Mouse (Mus musculus) limb, embryonic 13.5 days (tissue): ENCODE measurements around the gene Foxp2. TPM values are rescaled to one million over a fixed set of nuclear protein-coding genes. Genes with fewer than 3 reads are reported as not detected.
A peak's percentile ranks its signal among the peaks of the same experiment; 100 is the strongest.

Experiments used
- ATAC-seq: fragments of 200-750 bp; cut with Nextera tagmentation; 2 replicates; pipeline ENCODE4 v1.8.0; 2017; ENCODE audit warnings: low read depth, moderate number of reproducible peaks, moderate TSS enrichment; ENCODE audit not compliant: low FRiP score
- H3K27ac ChIP-seq: fragments of 300-500 bp; sonication (generic); 2 replicates; pipeline ENCODE4 v1.5.1; 2015; ENCODE audit warnings: inconsistent platforms, mild to moderate bottlenecking, moderate library complexity
- H3K27me3 ChIP-seq: fragments of 300-500 bp; sonication (generic); 2 replicates; pipeline ENCODE4 v1.6.1; 2015; ENCODE audit warnings: mild to moderate bottlenecking, inconsistent platforms
- H3K36me3 ChIP-seq: fragments of 300-500 bp; sonication (generic); 2 replicates; pipeline ENCODE4 v1.6.1; 2015; ENCODE audit warnings: inconsistent platforms, mild to moderate bottlenecking, moderate library complexity
- H3K4me1 ChIP-seq: fragments of 300-500 bp; sonication (generic); 2 replicates; pipeline ENCODE4 v1.6.1; 2015; ENCODE audit warnings: inconsistent platforms
- H3K4me2 ChIP-seq: fragments of 300-500 bp; sonication (generic); replicated peaks from 2 replicates; pipeline ENCODE4 v1.6.1; 2015; ENCODE audit warnings: inconsistent platforms, mild to moderate bottlenecking, moderate library complexity
- H3K4me3 ChIP-seq: fragments of 300-500 bp; sonication (generic); 2 replicates; pipeline ENCODE4 v1.5.1; 2015; ENCODE audit warnings: moderate library complexity, mild to moderate bottlenecking, inconsistent platforms
- H3K9ac ChIP-seq: fragments of 300-500 bp; sonication (generic); 2 replicates; pipeline ENCODE4 v1.6.1; 2015; ENCODE audit warnings: mild to moderate bottlenecking, inconsistent platforms
- H3K9me3 ChIP-seq: fragments of 300-500 bp; sonication (generic); 2 replicates; pipeline ENCODE4 v1.6.1; 2016; ENCODE audit warnings: inconsistent platforms
- WGBS: fragments of 180-500 bp; shearing (Covaris S2); methylation state at CpG from one replicate; pipeline ENCODE4 v1.1.7; 2015; 5-methylcytosine and 5-hydroxymethylcytosine counted together
- microRNA-seq: library from miRNA; unstranded; fragments of <30 nt; microRNA quantifications from one replicate; pipeline ENCODE4, GENCODE M21; 2016
- polyA plus RNA-seq: library from polyadenylated mRNA; unstranded; fragments of >200 nt; fragmentation: Nextera tagmentation; extraction: Ambion mirVana; gene quantifications from 2 replicates; pipeline ENCODE4 v1.2.1, GENCODE M21; 2015

Foxp2 gene
- polyA plus RNA-seq, 1 experiment from 2014 or later = 53.9 TPM

DNA sequence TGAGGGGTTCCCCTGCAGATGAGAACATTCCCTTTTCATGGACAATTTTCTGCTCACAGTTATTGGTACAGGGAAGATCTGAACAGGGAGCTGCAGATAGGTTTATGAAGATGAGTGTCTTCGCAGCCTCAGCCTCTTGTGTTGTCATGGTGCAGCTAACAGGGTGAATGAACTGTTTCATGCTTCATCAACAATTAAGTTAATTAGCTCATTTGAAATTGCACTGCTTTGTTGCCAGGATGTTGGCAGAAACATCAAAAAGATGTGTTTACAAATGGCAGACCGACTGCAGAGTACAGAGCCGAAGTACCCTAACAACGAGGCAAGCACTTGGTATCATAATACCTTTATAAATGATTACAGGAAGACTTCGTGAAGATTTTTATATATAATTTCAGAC is 496.3 kb downstream of the Foxp2 start:
- Histone ChIP-seq H3K9ac (no peak overlapping the region), H3K27ac (no peak overlapping the region), H3K4me1 (no peaks in the 10 kb centered on the region), H3K4me2 (no peak overlapping the region), H3K36me3 (peaks cover 7% of the 10 kb centered on the region; the same call in 1 of the 2 replicates), H3K9me3 (no peaks in the 10 kb centered on the region), H3K4me3 (no peak overlapping the region), H3K27me3 (no peaks in the 10 kb centered on the region)
- WGBS = 55% methylated on average over 5 of the region's 5 CpGs
- no peak for ATAC-seq

DNA sequence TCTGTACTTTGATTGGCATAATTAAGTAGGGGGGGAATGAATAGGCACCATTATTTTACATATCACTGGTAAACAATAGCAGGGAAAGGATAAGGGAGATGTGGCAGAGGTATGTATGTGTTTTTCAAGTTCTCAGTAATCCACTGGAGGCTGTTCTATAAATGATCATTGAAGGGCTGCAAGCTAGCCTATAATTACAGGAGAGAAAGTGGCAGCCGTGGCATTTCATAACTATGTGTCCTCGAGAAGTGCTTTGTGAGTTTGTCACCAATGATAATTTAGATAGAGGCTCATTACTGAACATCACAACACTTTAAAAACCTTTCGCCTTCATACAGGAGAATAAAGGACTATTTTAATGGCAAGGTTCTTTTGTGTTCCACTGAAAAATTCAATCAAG is 500.0 kb downstream of the Foxp2 start:
- no peak overlapping the region for H3K27ac ChIP-seq
- ATAC-seq = no peak
- no peaks in the 10 kb centered on the region for H3K4me1 ChIP-seq
- H3K9me3 ChIP-seq = no peaks in the 10 kb centered on the region
- no peak overlapping the region for H3K4me3 ChIP-seq
- no peaks in the 10 kb centered on the region for H3K27me3 ChIP-seq
- H3K9ac ChIP-seq = no peak overlapping the region
- H3K4me2 ChIP-seq = no peak overlapping the region
- WGBS = 71% methylated on average over 3 of the region's 3 CpGs
- H3K36me3 ChIP-seq = 0 out of 2 replicates have a peak, but pooled peaks cover 3% of the 10 kb centered on the region

DNA sequence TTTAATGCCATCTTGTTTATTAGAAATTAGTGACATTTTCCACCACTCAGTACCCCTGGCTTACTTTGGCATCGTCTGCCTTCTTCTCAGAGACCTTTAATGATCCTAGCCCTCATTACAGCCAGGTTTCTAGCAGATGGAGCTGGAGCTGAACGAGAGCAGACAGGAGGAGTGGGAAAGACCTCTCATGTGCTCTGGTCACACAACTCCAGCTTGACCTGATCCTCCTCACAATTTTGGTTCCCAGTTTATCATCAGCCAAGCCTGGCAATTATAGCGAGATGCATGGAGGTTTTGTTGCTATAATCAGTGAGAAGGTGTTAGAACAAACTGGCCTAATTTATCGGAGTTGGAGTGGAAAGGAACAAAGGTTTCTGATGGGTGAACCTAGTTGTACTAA is 500.9 kb downstream of the Foxp2 start:
- no peak for ATAC-seq
- Histone ChIP-seq H3K36me3 (no peaks in the 10 kb centered on the region), H3K27ac (no peak overlapping the region), H3K4me1 (0 out of 2 replicates have a peak, but pooled peaks cover under 1% of the 10 kb centered on the region), H3K9me3 (no peaks in the 10 kb centered on the region), H3K9ac (no peak overlapping the region), H3K4me3 (no peak overlapping the region), H3K4me2 (no peak overlapping the region), H3K27me3 (no peaks in the 10 kb centered on the region)
- WGBS = 41% methylated on average over 4 of the region's 4 CpGs

DNA sequence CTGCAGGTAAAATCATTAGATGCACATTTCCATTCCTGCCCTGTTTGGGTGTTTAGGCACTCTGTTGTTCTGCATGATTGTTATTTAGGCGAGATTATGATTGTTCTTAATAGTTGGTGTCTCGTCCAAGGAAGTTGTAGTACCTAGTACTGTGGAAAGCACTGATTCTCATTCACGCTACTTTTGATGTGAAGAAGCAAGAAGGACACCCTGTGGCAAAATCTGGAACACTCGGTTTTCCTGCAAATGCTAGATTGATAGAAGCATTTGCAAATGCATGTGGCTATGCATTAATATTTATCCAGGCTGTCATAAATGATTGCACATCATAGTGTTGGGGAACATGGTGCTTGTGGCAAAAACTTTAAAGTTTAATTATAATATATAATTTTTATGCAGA is 514.0 kb downstream of the Foxp2 start:
- H3K4me2 ChIP-seq = no peak overlapping the region
- WGBS = 50% methylated on average over 4 of the region's 4 CpGs
- H3K9ac ChIP-seq = no peak overlapping the region
- H3K27ac ChIP-seq = no peak overlapping the region
- ATAC-seq = no peak
- H3K27me3 ChIP-seq = peaks cover 6% of the 10 kb centered on the region; the same call in 1 of the 2 replicates
- no peaks in the 10 kb centered on the region for H3K9me3 ChIP-seq
- H3K4me3 ChIP-seq = no peak overlapping the region
- H3K36me3 ChIP-seq = peaks cover 7% of the 10 kb centered on the region; the same call in 1 of the 2 replicates
- no peaks in the 10 kb centered on the region for H3K4me1 ChIP-seq

DNA sequence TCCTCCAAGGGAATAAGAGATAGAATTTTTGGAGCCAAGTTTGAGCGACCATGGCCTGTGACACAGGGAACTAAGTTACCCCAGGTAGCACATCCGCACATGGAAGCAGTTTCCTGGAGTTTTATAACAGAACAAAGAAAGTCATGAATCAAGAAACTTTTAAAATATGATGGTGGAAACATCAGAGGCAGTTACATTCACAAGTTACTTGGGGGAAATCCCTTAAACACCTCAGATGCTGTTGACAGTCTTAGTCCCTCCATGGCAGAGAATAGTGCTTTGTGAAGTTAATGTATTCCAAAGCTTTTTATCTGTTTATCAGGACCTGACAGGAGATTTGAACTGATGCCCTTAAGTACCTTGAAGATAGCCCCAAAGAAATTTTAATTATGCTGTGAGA is 558.6 kb downstream of the Foxp2 start:
- no peak overlapping the region for H3K4me2 ChIP-seq
- no peak overlapping the region for H3K9ac ChIP-seq
- H3K27ac ChIP-seq = no peak overlapping the region
- no peaks in the 10 kb centered on the region for H3K4me1 ChIP-seq
- no peaks in the 10 kb centered on the region for H3K36me3 ChIP-seq
- 79% methylated on average over 2 of the region's 2 CpGs for WGBS
- H3K4me3 ChIP-seq = no peak overlapping the region
- no peak for ATAC-seq
- H3K9me3 ChIP-seq = no peaks in the 10 kb centered on the region
- H3K27me3 ChIP-seq = no peaks in the 10 kb centered on the region

DNA sequence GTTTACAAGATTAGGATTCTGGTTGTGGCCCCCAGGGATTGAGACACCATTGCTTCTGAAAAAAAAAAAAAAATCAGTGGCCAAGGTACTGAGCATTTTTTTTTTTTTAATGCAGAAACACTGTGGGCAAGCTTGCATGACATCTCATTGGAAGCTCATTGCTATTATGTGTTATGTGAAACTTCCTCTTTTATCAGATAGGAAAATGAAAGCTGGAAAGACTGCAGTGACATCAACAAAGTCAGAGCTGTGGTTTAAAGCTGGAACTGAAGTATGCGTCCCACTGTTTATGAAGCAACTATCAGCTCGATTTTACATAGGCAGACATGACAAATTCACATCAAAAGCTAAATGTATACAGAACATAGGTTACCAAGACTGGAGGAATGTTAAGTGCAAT is 562.2 kb downstream of the Foxp2 start:
- no peak overlapping the region for H3K4me3 ChIP-seq
- no peaks in the 10 kb centered on the region for H3K9me3 ChIP-seq
- H3K36me3 ChIP-seq = no peaks in the 10 kb centered on the region
- 90% methylated on average over 2 of the region's 2 CpGs for WGBS
- no peak overlapping the region for H3K9ac ChIP-seq
- H3K4me2 ChIP-seq = no peak overlapping the region
- H3K4me1 ChIP-seq = no peaks in the 10 kb centered on the region
- no peaks in the 10 kb centered on the region for H3K27me3 ChIP-seq
- ATAC-seq = no peak
- H3K27ac ChIP-seq = no peak overlapping the region

DNA sequence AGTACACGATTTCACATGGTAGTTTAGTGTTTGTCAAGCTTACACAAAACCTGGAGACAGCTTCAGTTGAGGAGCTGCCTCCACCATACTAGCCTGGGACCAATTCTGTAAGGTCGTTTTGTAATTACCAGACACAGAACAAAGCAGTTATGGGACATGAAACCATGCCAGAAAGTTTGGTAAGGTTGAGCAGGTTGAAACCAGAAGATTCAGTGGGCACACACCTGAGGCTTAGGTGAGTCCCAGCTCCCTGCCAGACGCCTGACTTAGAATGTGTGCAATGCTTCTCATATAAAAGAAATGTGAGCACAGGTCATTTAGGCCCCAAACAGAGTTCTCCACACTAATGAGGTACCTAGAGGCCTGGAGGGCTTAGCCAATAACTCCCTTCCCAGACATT is 564.3 kb downstream of the Foxp2 start:
- ATAC-seq = peak; percentile 80
- no peaks in the 10 kb centered on the region for H3K9me3 ChIP-seq
- H3K36me3 ChIP-seq = no peaks in the 10 kb centered on the region
- no peak overlapping the region for H3K27ac ChIP-seq
- no peak overlapping the region for H3K4me2 ChIP-seq
- WGBS = 48% methylated on average over 3 of the region's 3 CpGs
- no peaks in the 10 kb centered on the region for H3K4me1 ChIP-seq
- no peak overlapping the region for H3K9ac ChIP-seq
- no peaks in the 10 kb centered on the region for H3K27me3 ChIP-seq
- H3K4me3 ChIP-seq = no peak overlapping the region

DNA sequence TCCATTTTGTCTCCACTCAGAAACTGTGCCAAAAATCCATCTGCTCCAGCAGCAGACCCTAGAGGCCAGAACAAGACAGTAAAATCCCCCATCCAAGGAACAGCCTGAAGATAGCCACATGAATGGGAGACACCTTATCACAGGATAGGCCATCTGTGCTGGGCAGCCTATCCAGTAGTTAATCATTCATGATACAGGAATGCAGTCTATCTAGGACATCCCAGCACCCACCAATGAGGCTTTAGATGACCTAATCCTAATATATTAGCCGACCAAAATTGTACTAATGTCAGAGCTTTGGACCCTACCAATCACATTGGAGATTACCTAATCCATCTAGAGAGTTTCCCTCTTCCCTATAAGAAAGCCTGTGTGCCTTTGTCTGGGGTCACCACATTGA is 565.5 kb downstream of the Foxp2 start:
- 89% methylated on average over 1 of the region's 1 CpGs for WGBS
- no peak for ATAC-seq

DNA sequence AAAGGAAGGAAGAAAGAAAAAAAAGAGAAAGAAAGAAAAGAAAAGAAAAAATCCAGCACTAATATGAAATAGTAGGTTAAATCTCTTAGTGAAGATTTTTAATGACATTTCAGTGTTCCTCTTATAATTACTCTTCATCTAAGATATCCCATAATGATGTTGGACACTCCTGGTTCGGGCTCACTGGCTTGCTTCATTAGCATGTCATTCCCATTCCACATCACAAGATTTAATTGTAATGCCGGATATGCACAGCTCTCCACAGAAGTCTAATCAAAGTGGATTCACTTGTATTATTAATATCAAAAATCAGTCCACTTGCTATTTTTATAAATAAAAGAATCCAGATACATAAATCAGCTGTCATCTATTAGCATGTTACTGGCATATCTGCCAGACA is 585.8 kb downstream of the Foxp2 start:
- 85% methylated on average over 2 of the region's 2 CpGs for whole genome bisulfite sequencing
- ATAC-seq = no peak

More for the DNA sequence above, 565.5 kb downstream of the Foxp2 start:
- Histone ChIP-seq H3K4me2 (no peak overlapping the region), H3K9ac (no peak overlapping the region), H3K4me3 (no peak overlapping the region), H3K9me3 (no peaks in the 10 kb centered on the region), H3K36me3 (no peaks in the 10 kb centered on the region), H3K27ac (no peak overlapping the region), H3K27me3 (no peaks in the 10 kb centered on the region), H3K4me1 (no peaks in the 10 kb centered on the region)

More for the DNA sequence above, 585.8 kb downstream of the Foxp2 start:
- Histone ChIP-seq H3K4me1 (no peaks in the 10 kb centered on the region), H3K36me3 (no peaks in the 10 kb centered on the region), H3K27ac (no peak overlapping the region), H3K4me3 (no peak overlapping the region), H3K9ac (no peak overlapping the region), H3K27me3 (no peaks in the 10 kb centered on the region), H3K4me2 (no peak overlapping the region), H3K9me3 (no peaks in the 10 kb centered on the region)

Small RNA genes lying within 50 kb of the gene (microRNA-seq; reads per million reads assigned to microRNA genes)
- not detected for gene Gm25470

Other genes starting within 250 kb of the Foxp2 start
- 0.20 and 0.27 TPM in 2 replicates for gene Ppp1r3a, start 146.1 kb upstream of the Foxp2 start, polyA plus RNA-seq